Comparison of ENCODE assay signal across 21 mouse cellular contexts in the genomic region with DNA sequence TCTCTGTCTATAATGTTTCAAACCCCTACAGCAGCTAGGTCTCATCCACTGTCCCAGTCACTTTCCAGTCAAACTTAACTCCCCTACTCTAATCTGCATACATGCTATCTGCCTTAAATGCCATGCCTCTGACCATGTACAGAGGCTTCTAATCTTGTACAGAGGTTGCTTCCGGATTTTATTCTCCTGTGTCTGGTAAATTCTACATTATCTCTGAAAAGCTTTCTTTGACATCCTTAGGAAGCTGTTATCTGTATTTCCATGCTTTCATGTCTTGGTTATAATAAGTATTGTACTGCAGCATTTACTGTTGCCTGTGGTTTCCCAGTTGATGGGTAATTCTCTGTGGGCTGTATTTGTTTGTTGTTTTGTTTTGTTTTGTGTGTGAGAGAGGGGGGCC.
DNase-seq lines count a peak whose midpoint lies in the region; ATAC-seq and TF ChIP-seq lines count a peak whose summit lies in the region.
"Had no signal": no experiment of that assay in that cellular context is flagged by ENCODE, and none has a peak within 500 bp of the region (broad histone marks: within the 10 kb centered on the region; RNA-seq: fewer than 3 reads in every experiment).

No protein-coding gene starts in this region.

- DNase-seq in MEL (ENCODE audit: low read depth, low spot score), result peak; percentile 49
- peak; percentile 58 for DNase-seq in MEL-GATA-1-ER (ENCODE audit: extremely low read depth, low read depth)
- no peak for DNase-seq in liver, embryonic 11.5 days (ENCODE audit: low spot score)
- no peak for DNase-seq in layer of hippocampus, adult 18-20 months (ENCODE audit: low spot score in 2 of 2)
- DNase-seq: adrenal gland, adult 2 months; adrenal gland, adult 8-10 months; adrenal gland, postnatal 10 days; adrenal gland, postnatal 14 days; adrenal gland, postnatal 25 days; adrenal gland, postnatal 36 days; B cell, adult 2 months; cerebellum, adult 11 months; cerebellum, adult 11-12 months; cerebellum, adult 18-20 months; cerebellum, adult 2 months; cerebellum, adult 8-10 months had no signal

- TF ChIP-seq CTCF in MEL (IDR thresholded peaks at IDR 0.05 in 2 of 3, conservative IDR thresholded peaks at IDR 0.05 in 1 of 3; ENCODE audit: control insufficient read depth in 1 of 3, insufficient read depth in 1 of 3, low read depth in 2 of 3, low read length in 3 of 3, poor library complexity in 1 of 3, severe bottlenecking in 1 of 3), result no peak

- H3K27ac ChIP-seq in MEL (ENCODE audit: control insufficient read depth, low read depth, low read length), result no peak overlapping the region
- H3K27ac ChIP-seq in liver, embryonic 11.5 days (ENCODE audit: low read depth, low read length), result no peak overlapping the region

- no peaks in the 10 kb centered on the region for H3K9me3 ChIP-seq in MEL (replicated peaks; ENCODE audit: insufficient read depth, low read length)
- H3K9me3 ChIP-seq in liver, embryonic 11.5 days (ENCODE audit: control insufficient read depth, low read length), result no peaks in the 10 kb centered on the region
- H3K9me3 ChIP-seq: G1E had no signal

- peak; percentile 65 to 70 for TF ChIP-seq EP300 in MEL (IDR thresholded peaks at IDR 0.05; ENCODE audit: low read depth in 1 of 2, low read length in 2 of 2)

- WGBS in liver, embryonic 11.5 days, result 51% methylated on average over 1 of the region's 1 CpGs

- no peaks in the 10 kb centered on the region for H3K79me2 ChIP-seq in MEL (ENCODE audit: control insufficient read depth, insufficient read depth, low read length, poor library complexity)

- H3K9ac ChIP-seq in MEL (ENCODE audit: control insufficient read depth, low read depth, low read length, poor library complexity, severe bottlenecking), result no peak overlapping the region
- no peak overlapping the region for H3K9ac ChIP-seq in liver, embryonic 11.5 days (ENCODE audit: low read depth, low read length)

- no peaks in the 10 kb centered on the region for H3K36me3 ChIP-seq in MEL (ENCODE audit: control insufficient read depth in 1 of 2, insufficient read depth in 2 of 2, low read length in 2 of 2)
- no peaks in the 10 kb centered on the region for H3K36me3 ChIP-seq in liver, embryonic 11.5 days (ENCODE audit: control insufficient read depth, insufficient read depth, low read length)
- H3K36me3 ChIP-seq: G1E had no signal

- no peaks in the 10 kb centered on the region for H3K4me1 ChIP-seq in MEL (ENCODE audit: control insufficient read depth in 1 of 2, insufficient read depth in 2 of 2, low read length in 2 of 2)
- H3K4me1 ChIP-seq in liver, embryonic 11.5 days (replicated peaks; ENCODE audit: control insufficient read depth, insufficient read depth, low read length), result no peaks in the 10 kb centered on the region

- no peaks in the 10 kb centered on the region; a peak in 1 of 4 replicates for H3K27me3 ChIP-seq in MEL (ENCODE audit: control insufficient read depth in 1 of 2, insufficient read depth in 2 of 2, low read length in 2 of 2)
- no peaks in the 10 kb centered on the region for H3K27me3 ChIP-seq in liver, embryonic 11.5 days (replicated peaks; ENCODE audit: control insufficient read depth, insufficient read depth, low read length)
- H3K27me3 ChIP-seq: CH12.LX, Patski had no signal

- ATAC-seq in liver, embryonic 11.5 days (replicated peaks; ENCODE audit: low FRiP score), result no peak
- ATAC-seq: activated CD4-positive, CD25-positive, alpha-beta regulatory T cell, adult 4 months; CD4-positive, CD25-positive, alpha-beta regulatory T cell, adult 4 months; Patski had no signal

- no peak for TF ChIP-seq RAD21 in MEL (IDR thresholded peaks at IDR 0.05; ENCODE audit: low read depth, low read length)

- H3K4me2 ChIP-seq in liver, embryonic 11.5 days, result no peak overlapping the region

- TF ChIP-seq POLR2A in MEL (IDR thresholded peaks at IDR 0.05; ENCODE audit: control insufficient read depth in 1 of 2, insufficient read depth in 1 of 2, low read depth in 1 of 2, low read length in 2 of 2, poor library complexity in 1 of 2), result no peak

- H3K4me3 ChIP-seq in MEL (ENCODE audit: control insufficient read depth in 1 of 2, insufficient read depth in 1 of 2, low read depth in 2 of 2, low read length in 2 of 2), result no peak overlapping the region
- H3K4me3 ChIP-seq in liver, embryonic 11.5 days (ENCODE audit: low read depth, low read length), result no peak overlapping the region

TF ChIP-seq in MEL, 35 proteins besides CTCF, POLR2A, EP300 and RAD21:
- TF ChIP-seq RCOR1 (IDR thresholded peaks at IDR 0.05; ENCODE audit: low read depth, low read length), result peak; percentile 66
- 0 out of 2 replicates have a peak, but pooled peaks have one; percentile 7 for TF ChIP-seq ETS1 (IDR thresholded peaks at IDR 0.05; ENCODE audit: low read depth, low read length)
- peak; percentile 38; the same call in 1 of the 2 replicates for TF ChIP-seq TCF12 (IDR thresholded peaks at IDR 0.05; ENCODE audit: low read depth, low read length)
- no peak for TF ChIP-seq USF2 (IDR thresholded peaks at IDR 0.05; ENCODE audit: borderline replicate concordance in 1 of 2, insufficient read depth in 1 of 2, low read depth in 1 of 2, low read length in 2 of 2)
- no peak for TF ChIP-seq POLR2AphosphoS2 (IDR thresholded peaks at IDR 0.05; ENCODE audit: low read length)
- peak; percentile 72 for TF ChIP-seq GATA1 (IDR thresholded peaks at IDR 0.05; ENCODE audit: low read depth, low read length)
- no peak for TF ChIP-seq ZKSCAN1 (IDR thresholded peaks at IDR 0.05; ENCODE audit: low read depth, low read length)

Comparison
In these comparisons a context has a peak if more than half of its experiments do, and no peak if none do; other contexts are left out.
1. DNase-seq: peak in MEL (single experiment) and MEL-GATA-1-ER (single experiment); none in liver, embryonic 11.5 days (single experiment) and layer of hippocampus, adult 18-20 months (0 of 2).